Mouse (Mus musculus): Measurements from ENCODE around the gene Sel1l.
A peak's percentile ranks its signal among the peaks of the same experiment; 100 is the strongest.

Sel1l gene

GRCm38 (mm10) chr12:91779004-91779365 is 70.0 kb downstream of the Sel1l start:
- no peak for DNase-seq (ENCODE audit: low read depth, low spot score)

GRCm38 (mm10) chr12:91778211-91779003 is 70.5 kb downstream of the Sel1l start:
- no peak for DNase-seq (ENCODE audit: low read depth, low spot score)

DNA sequence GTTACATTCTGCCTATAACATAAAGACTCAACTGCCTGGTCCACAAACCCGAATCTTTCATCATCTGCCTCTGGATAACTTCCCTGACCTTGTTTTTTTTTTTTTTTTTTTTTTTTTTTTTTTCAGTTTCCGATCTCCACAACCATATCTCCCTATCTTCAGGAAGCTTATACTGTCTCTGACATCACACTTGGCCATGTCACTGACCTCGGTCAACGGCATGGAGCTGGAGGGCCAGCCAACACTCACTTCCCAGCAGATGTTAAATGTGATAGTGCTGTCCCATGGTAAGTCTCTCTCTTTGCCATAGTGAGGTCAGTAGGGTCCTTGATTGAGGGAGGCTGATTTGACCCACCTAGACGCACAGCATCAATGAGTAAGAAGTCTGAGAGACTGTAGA is 72.6 kb downstream of the Sel1l start:
- DNase-seq (ENCODE audit: low read depth, low spot score): no peak

GRCm38 (mm10) chr12:91774811-91775284 is 74.1 kb downstream of the Sel1l start:
- DNase-seq (ENCODE audit: low read depth, low spot score): no peak

DNA sequence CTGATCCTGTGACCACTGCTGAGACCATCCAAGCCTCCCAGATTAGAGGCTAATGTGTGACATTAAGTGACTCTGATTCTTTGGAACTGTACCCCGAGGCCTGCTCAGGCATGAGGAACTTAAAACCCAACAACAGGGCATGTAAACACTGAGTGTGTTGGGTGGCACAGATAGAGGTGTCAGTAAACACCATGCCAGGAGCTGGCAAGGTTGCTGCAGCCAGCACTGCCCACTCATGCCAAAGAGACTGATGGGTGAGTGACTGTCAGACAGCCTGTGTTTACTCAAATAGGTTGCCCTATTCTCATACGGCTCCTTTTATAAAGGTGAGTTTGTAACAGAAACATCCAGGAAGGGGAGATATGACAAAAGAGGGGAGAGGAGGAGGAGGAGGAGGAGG is 80.1 kb downstream of the Sel1l start:
- no peak for DNase-seq (ENCODE audit: low read depth, low spot score)

GRCm38 (mm10) chr12:91768176-91768575 is 80.8 kb downstream of the Sel1l start:
- no peak for DNase-seq (ENCODE audit: low read depth, low spot score)

DNA sequence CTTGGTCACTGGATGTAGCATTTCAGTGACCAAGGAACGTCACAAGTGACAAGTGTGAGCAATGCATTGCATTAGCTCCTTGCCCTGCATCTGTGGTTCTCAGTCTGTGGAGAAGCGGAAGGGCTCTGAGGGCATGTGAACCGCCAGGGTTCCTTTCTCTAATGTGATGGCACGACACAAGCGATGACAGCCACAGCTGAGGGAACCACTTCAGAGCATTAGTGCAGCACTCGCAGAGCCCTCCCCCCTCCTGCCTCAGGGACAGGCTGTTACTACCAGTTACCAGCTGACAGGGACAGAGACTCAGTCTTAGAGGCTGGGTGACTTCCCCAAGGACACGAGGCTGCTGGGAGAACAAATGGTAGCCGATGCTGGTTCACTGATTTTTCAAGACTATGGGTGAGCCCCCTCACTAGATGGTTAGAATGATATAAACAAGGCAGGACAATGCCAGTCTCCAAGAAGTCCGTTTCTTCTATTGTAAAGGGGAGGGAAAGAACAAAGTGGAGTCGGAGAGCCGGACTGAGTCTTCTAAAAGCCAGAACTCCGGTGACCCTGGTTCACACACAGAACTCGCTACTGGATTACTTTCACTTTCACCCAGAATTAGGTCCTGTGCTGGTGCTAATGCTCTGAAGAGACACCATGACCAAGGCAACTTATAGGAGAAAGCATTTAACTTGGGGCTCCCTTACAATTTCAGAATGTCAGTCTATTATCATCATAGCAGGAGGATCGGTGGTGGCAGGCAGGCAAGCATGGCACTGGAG is 82.4 kb downstream of the Sel1l start:
- DNase-seq (ENCODE audit: low read depth, low spot score): peak; percentile 69

DNA sequence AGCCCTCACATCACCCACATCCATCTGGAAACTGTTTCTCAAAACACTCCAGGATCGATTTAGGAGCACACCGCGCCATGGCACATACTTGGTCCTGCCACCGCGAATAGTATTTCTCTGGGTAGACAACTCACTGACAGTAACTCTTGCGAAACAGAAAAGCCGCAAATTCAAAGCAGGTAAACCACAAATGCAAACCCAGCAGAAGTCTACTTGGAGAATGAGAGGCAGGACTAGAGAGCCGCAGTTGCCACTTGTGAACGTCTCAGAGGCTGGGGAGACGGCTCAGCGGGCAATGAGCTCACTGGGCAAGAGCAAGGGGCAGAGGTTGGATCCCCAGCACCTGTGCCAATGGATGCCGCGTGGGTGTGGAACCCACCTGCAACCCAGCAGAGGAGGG is 83.5 kb downstream of the Sel1l start:
- DNase-seq (ENCODE audit: low read depth, low spot score): peak; percentile 86

GRCm38 (mm10) chr12:91765054-91765453 is 83.9 kb downstream of the Sel1l start:
- DNase-seq (ENCODE audit: low read depth, low spot score): no peak

- DNase-seq (ENCODE audit: low read depth, low spot score): peak; percentile 10
These were observed 84.5 kb downstream of the Sel1l start for GRCm38 (mm10) chr12:91764471-91764870.

- DNase-seq (ENCODE audit: low read depth, low spot score): no peak
These were observed 89.1 kb downstream of the Sel1l start for GRCm38 (mm10) chr12:91759836-91760235.

DNA sequence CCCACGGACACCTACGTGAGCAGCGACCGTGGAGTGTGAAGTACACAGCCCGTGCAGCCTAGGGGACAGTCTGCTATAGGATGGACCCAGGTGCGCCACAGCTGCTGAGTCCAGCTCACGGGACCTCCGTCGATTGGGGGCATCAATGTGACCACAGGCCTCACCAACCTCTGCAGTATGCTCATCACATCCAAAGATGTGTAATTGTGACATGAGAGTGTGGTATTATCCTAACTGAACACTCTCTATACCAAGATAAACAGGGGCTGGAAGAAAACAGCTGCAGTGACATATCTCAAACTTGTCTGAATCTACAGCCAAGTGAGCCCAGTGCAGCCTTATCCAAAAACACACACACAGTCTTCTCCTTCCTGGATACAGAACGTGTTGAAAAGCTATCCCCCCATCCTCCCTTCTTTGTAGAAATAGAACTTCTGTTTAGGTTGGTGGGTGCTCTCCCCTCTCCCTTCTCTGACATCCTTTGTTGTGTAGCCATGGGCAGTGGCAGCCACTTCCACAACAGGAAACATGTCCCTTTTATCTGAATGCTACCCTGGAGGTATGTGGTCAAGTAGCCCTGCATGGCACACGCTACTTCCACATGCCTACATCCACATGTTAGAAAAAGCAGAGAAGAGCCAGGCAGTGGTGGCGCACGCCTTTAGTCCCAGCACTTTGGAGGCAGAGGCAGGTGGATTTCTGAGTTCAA is 90.9 kb downstream of the Sel1l start:
- no peak for DNase-seq (ENCODE audit: low read depth, low spot score)

- DNase-seq (ENCODE audit: low read depth, low spot score): peak; percentile 83
These were observed 92.3 kb downstream of the Sel1l start for GRCm38 (mm10) chr12:91756562-91757166.
